Mouse (Mus musculus) midbrain, embryonic 16.5 days (tissue): ENCODE results near the gene Gcc2. TPM values are rescaled to one million over a fixed set of nuclear protein-coding genes. Genes with fewer than 3 reads are reported as not detected.
"Not testable (repeated sequence)": the region's sequence is repeated elsewhere in the genome, so short reads cannot be mapped to it uniquely, and the experiment has no call there.

Source experiments
- ATAC-seq: fragments of 200-750 bp; cut with Nextera tagmentation; 2 replicates; pipeline ENCODE4 v1.8.0; 2017; ENCODE audit warnings: moderate TSS enrichment
- H3K27ac ChIP-seq: fragments of 300-500 bp; sonication (generic); 2 replicates; pipeline ENCODE4 v1.5.1; 2014; ENCODE audit warnings: mild to moderate bottlenecking, low read length, mixed read lengths
- H3K27me3 ChIP-seq: fragments of 300-500 bp; sonication (generic); 2 replicates; pipeline ENCODE4 v1.6.1; 2014; ENCODE audit warnings: low read depth, low read length, mixed read lengths; ENCODE audit not compliant: control insufficient read depth, insufficient read depth
- H3K36me3 ChIP-seq: fragments of 300-500 bp; sonication (generic); 2 replicates; pipeline ENCODE4 v1.6.1; 2014; ENCODE audit warnings: mild to moderate bottlenecking, low read length, moderate library complexity, mixed read lengths; ENCODE audit not compliant: control insufficient read depth, insufficient read depth
- H3K4me1 ChIP-seq: fragments of 300-500 bp; sonication (generic); 2 replicates; pipeline ENCODE4 v1.6.1; 2014; ENCODE audit warnings: mild to moderate bottlenecking, low read length, mixed read lengths; ENCODE audit not compliant: control insufficient read depth, insufficient read depth
- H3K4me2 ChIP-seq: fragments of 300-500 bp; sonication (generic); 2 replicates; pipeline ENCODE4 v1.6.1; 2014; ENCODE audit warnings: mild to moderate bottlenecking, low read length, mixed read lengths
- H3K4me3 ChIP-seq: fragments of 300-500 bp; sonication (generic); 2 replicates; pipeline ENCODE4 v1.5.1; 2014; ENCODE audit warnings: low read depth, mild to moderate bottlenecking, low read length, moderate library complexity, mixed read lengths
- H3K9ac ChIP-seq: fragments of 300-500 bp; sonication (generic); 2 replicates; pipeline ENCODE4 v1.6.1; 2014; ENCODE audit warnings: low read depth, low read length, mixed read lengths
- H3K9me3 ChIP-seq: fragments of 300-500 bp; sonication (generic); replicated peaks from 2 replicates; pipeline ENCODE4 v1.6.1; 2014; ENCODE audit warnings: mild to moderate bottlenecking, low read length, mixed read lengths; ENCODE audit not compliant: control insufficient read depth, poor library complexity, severe bottlenecking
- WGBS: fragments of 180-500 bp; shearing (Covaris S2); extraction: QIAGEN DNeasy Blood & Tissue Kit; methylation state at CpG from one replicate; pipeline ENCODE4 v1.1.7; 2014; 5-methylcytosine and 5-hydroxymethylcytosine counted together
- polyA plus RNA-seq: library from polyadenylated mRNA; unstranded; fragments of >200 nt; fragmentation: Nextera tagmentation; extraction: Ambion mirVana; gene quantifications from 2 replicates; pipeline ENCODE4 v1.2.1, GENCODE M21; 2015

The Gcc2 gene
- polyA plus RNA-seq, 1 experiment from 2014 or later, result 79.5 TPM

GRCm38 (mm10) chr10:58214934-58215333 lies 40.4 kb upstream of the Gcc2 start:
- 82% methylated on average over 5 of the region's 5 CpGs for WGBS
- H3K4me1 ChIP-seq, result no peaks in the 10 kb centered on the region
- H3K4me2 ChIP-seq, result no peak overlapping the region
- H3K27me3 ChIP-seq, result no peaks in the 10 kb centered on the region
- H3K9me3 ChIP-seq, result no peaks in the 10 kb centered on the region; the same call in none of the 2 replicates
- H3K4me3 ChIP-seq, result no peak overlapping the region
- no peak for ATAC-seq
- H3K27ac ChIP-seq, result no peak overlapping the region
- H3K36me3 ChIP-seq, result no peaks in the 10 kb centered on the region
- no peak overlapping the region for H3K9ac ChIP-seq

- H3K9ac ChIP-seq, result no peak overlapping the region
- no peak overlapping the region for H3K27ac ChIP-seq
- no peaks in the 10 kb centered on the region; the same call in none of the 2 replicates for H3K9me3 ChIP-seq
- 98% methylated on average over 1 of the region's 1 CpGs for WGBS
- no peak overlapping the region for H3K4me3 ChIP-seq
- H3K36me3 ChIP-seq, result no peaks in the 10 kb centered on the region
- no peaks in the 10 kb centered on the region for H3K4me1 ChIP-seq
- ATAC-seq, result no peak
- no peak overlapping the region for H3K4me2 ChIP-seq
- no peaks in the 10 kb centered on the region for H3K27me3 ChIP-seq
Observed at GRCm38 (mm10) chr10:58215353-58215752, 39.9 kb upstream of the Gcc2 start.

GRCm38 (mm10) chr10:58217366-58217765 lies 37.9 kb upstream of the Gcc2 start:
- Histone ChIP-seq H3K27ac (no peak overlapping the region), H3K27me3 (no peaks in the 10 kb centered on the region)

GRCm38 (mm10) chr10:58220726-58221125 lies 34.6 kb upstream of the Gcc2 start:
- 82% methylated on average over 6 of the region's 6 CpGs for WGBS
- no peaks in the 10 kb centered on the region for H3K27me3 ChIP-seq
- no peak overlapping the region for H3K9ac ChIP-seq
- no peaks in the 10 kb centered on the region for H3K36me3 ChIP-seq
- H3K4me2 ChIP-seq, result no peak overlapping the region
- H3K4me3 ChIP-seq, result no peak overlapping the region
- H3K4me1 ChIP-seq, result no peaks in the 10 kb centered on the region
- ATAC-seq, result no peak
- no peak overlapping the region for H3K27ac ChIP-seq
- no peaks in the 10 kb centered on the region; the same call in none of the 2 replicates for H3K9me3 ChIP-seq

More at GRCm38 (mm10) chr10:58217366-58217765, 37.9 kb upstream of the Gcc2 start:
- H3K36me3 ChIP-seq, result no peaks in the 10 kb centered on the region
- H3K4me1 ChIP-seq, result no peaks in the 10 kb centered on the region
- no peak for ATAC-seq
- WGBS, result 85% methylated on average over 3 of the region's 3 CpGs
- no peaks in the 10 kb centered on the region; the same call in 1 of the 2 replicates for H3K9me3 ChIP-seq
- H3K9ac ChIP-seq, result no peak overlapping the region
- no peak overlapping the region for H3K4me3 ChIP-seq
- H3K4me2 ChIP-seq, result no peak overlapping the region

- H3K27ac ChIP-seq, ATAC-seq: not testable (repeated sequence)
Observed at GRCm38 (mm10) chr10:58221571-58221970, 33.7 kb upstream of the Gcc2 start.

GRCm38 (mm10) chr10:58223161-58223560 lies 32.1 kb upstream of the Gcc2 start:
- not testable (repeated sequence) for H3K9ac ChIP-seq, H3K4me2 ChIP-seq, H3K9me3 ChIP-seq, H3K27ac ChIP-seq, ATAC-seq, H3K36me3 ChIP-seq, H3K4me1 ChIP-seq, H3K4me3 ChIP-seq, H3K27me3 ChIP-seq
- WGBS, result 89% methylated on average over 3 of the region's 6 CpGs

More at GRCm38 (mm10) chr10:58221571-58221970, 33.7 kb upstream of the Gcc2 start:
- not testable (repeated sequence) for H3K4me3 ChIP-seq, H3K4me2 ChIP-seq, H3K36me3 ChIP-seq, H3K9ac ChIP-seq, H3K4me1 ChIP-seq, H3K27me3 ChIP-seq, H3K9me3 ChIP-seq
- WGBS, result 92% methylated on average over 2 of the region's 2 CpGs

GRCm38 (mm10) chr10:58223972-58224805 lies 31.1 kb upstream of the Gcc2 start:
- not testable (repeated sequence) for H3K9me3 ChIP-seq, H3K4me2 ChIP-seq, H3K4me1 ChIP-seq, H3K27me3 ChIP-seq, H3K9ac ChIP-seq, H3K4me3 ChIP-seq, H3K27ac ChIP-seq, ATAC-seq, H3K36me3 ChIP-seq
- 85% methylated on average over 29 of the region's 31 CpGs for WGBS

GRCm38 (mm10) chr10:58224827-58225785 lies 30.2 kb upstream of the Gcc2 start, which contains the start of gene AW822073:
Gene AW822073 (minus strand): TSS chr10:58224930.
- H3K27ac ChIP-seq, H3K4me2 ChIP-seq, H3K4me3 ChIP-seq, H3K27me3 ChIP-seq, H3K9ac ChIP-seq, H3K36me3 ChIP-seq, H3K9me3 ChIP-seq, H3K4me1 ChIP-seq, ATAC-seq: not testable (repeated sequence)
- 86% methylated on average over 16 of the region's 18 CpGs for WGBS
